Mouse (Mus musculus): ENCODE measurements at regions not wholly inside any gene's neighbourhood (a gene's known extent, or its start where the extent isn't known, plus 50 kb on each side); places are given as distances from the start of the nearest gene placed in this dataset.

DNA sequence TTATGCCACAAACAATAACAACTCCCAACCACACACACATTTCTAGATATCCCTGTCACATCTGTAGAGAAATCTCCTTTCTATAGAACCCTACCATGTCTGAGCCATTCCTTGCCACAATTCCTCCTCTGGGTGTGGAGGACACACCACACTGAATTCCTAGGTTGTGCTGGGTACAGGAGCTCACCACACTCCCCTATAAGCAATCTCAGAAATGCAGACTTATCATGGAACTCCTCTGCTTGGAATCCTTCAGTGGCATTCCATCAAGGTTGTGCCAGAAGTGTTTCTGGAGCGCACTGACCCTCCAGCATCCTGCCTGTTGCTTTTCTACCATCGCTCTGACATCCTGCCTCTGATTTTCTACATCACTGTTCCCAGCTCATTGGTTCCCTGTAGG is 1052.3 kb downstream of the A830018L16Rik start:
- TF ChIP-seq EP300 (IDR thresholded peaks at IDR 0.05; ENCODE audit: low read depth) (no peak), CTCF (IDR thresholded peaks at IDR 0.05; ENCODE audit: low read depth) (no peak)

All from heart, postnatal 0 days (tissue).